Mouse (Mus musculus): ENCODE measurements around the gene B3glct.

DNA sequence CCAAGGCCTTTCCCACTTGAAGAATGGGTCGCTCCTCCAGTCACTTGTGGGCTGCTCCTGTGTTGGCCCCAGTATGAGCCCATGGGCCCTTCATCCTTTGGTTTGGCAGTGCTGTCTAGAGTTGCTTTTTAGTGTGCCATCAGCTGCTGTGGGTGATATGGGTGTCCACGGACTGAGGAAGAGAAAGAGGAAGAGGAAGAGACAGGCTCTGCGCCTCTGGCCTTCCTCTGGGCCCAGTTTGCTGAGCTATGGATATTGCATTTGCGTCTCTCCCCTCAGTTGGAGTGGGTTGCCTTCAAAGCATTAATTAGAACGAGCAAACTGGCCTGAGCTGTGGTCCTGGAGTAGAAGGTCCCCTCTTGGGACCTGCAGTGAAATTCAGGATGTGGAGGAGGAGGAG lies 11.8 kb downstream of the B3glct start:
- TF ChIP-seq CTCF (IDR thresholded peaks at IDR 0.05; ENCODE audit: low read depth, low read length) (no peak), POLR2A (IDR thresholded peaks at IDR 0.05; ENCODE audit: extremely low read depth, insufficient read depth, low read length) (no peak)
